Mouse (Mus musculus) embryonic facial prominence, embryonic 11.5 days (tissue): ENCODE data around the gene Slc22a17. TPM values are rescaled to one million over a fixed set of nuclear protein-coding genes. Genes with fewer than 3 reads are reported as not detected.
A peak's percentile ranks its signal among the peaks of the same experiment; 100 is the strongest.

ENCODE experiments used
- ATAC-seq: fragments of 200-750 bp; cut with Nextera tagmentation; replicated peaks from 2 replicates; pipeline ENCODE4 v1.8.0; 2017; ENCODE audit warnings: low read depth; ENCODE audit not compliant: insufficient number of reproducible peaks, low FRiP score, low TSS enrichment
- DNase-seq: peaks from one replicate; pipeline ENCODE4 v3.0.0-alpha.2; 2015; ENCODE audit warnings: low spot score
- H3K27ac ChIP-seq: fragments of 300-500 bp; sonication (generic); replicated peaks from 2 replicates; pipeline ENCODE4 v1.5.1; 2014; ENCODE audit warnings: mild to moderate bottlenecking, low read depth, low read length, control low read depth
- H3K27me3 ChIP-seq: fragments of 300-500 bp; sonication (generic); 2 replicates; pipeline ENCODE4 v1.6.1; 2014; ENCODE audit warnings: mild to moderate bottlenecking, low read length, moderate library complexity, mixed read lengths; ENCODE audit not compliant: control insufficient read depth, insufficient read depth
- H3K36me3 ChIP-seq: fragments of 300-500 bp; sonication (generic); replicated peaks from 2 replicates; pipeline ENCODE4 v1.6.1; 2014; ENCODE audit warnings: low read depth, mild to moderate bottlenecking, low read length, moderate library complexity, mixed read lengths; ENCODE audit not compliant: control insufficient read depth, insufficient read depth
- H3K4me1 ChIP-seq: fragments of 300-500 bp; sonication (generic); 2 replicates; pipeline ENCODE4 v1.6.1; 2014; ENCODE audit warnings: low read length, mixed read lengths; ENCODE audit not compliant: control insufficient read depth, insufficient read depth
- H3K4me2 ChIP-seq: fragments of 300-500 bp; sonication (generic); 2 replicates; pipeline ENCODE4 v1.6.1; 2014; ENCODE audit warnings: low read depth, mild to moderate bottlenecking, control low read depth, low read length, moderate library complexity
- H3K4me3 ChIP-seq: fragments of 300-500 bp; sonication (generic); 2 replicates; pipeline ENCODE4 v1.5.1; 2014; ENCODE audit warnings: low read depth, low read length, control low read depth
- H3K9ac ChIP-seq: fragments of 300-500 bp; sonication (generic); replicated peaks from 2 replicates; pipeline ENCODE4 v1.6.1; 2014; ENCODE audit warnings: mild to moderate bottlenecking, control low read depth, low read length
- H3K9me3 ChIP-seq: fragments of 300-500 bp; sonication (generic); replicated peaks from 2 replicates; pipeline ENCODE4 v1.6.1; 2016; ENCODE audit warnings: mild to moderate bottlenecking, low read length, inconsistent platforms, mixed read lengths; ENCODE audit not compliant: control insufficient read depth
- WGBS: fragments of 180-500 bp; shearing (Covaris S2); extraction: QIAGEN DNeasy Blood & Tissue Kit; methylation state at CpG from one replicate; pipeline ENCODE4 v1.1.7; 2014; 5-methylcytosine and 5-hydroxymethylcytosine counted together
- polyA plus RNA-seq: library from polyadenylated mRNA; unstranded; fragments of >200 nt; fragmentation: Nextera tagmentation; extraction: Ambion mirVana; gene quantifications from 2 replicates; pipeline ENCODE4 v1.2.1, GENCODE M21; 2014

Gene Slc22a17
- polyA plus RNA-seq, 1 experiment from 2014 or later = 38.2 TPM

- Histone ChIP-seq H3K9ac (no peak overlapping the region), H3K4me1 (peaks cover 7% of the 10 kb centered on the region; the same call in 1 of the 2 replicates), H3K4me3 (no peak overlapping the region), H3K36me3 (no peaks in the 10 kb centered on the region), H3K27me3 (no peaks in the 10 kb centered on the region), H3K4me2 (no peak overlapping the region), H3K27ac (no peak overlapping the region), H3K9me3 (no peaks in the 10 kb centered on the region)
- WGBS = 87% methylated on average over 16 of the region's 16 CpGs
- no peak for ATAC-seq
- no peak for DNase-seq
Observed at GRCm38 (mm10) chr14:54937361-54938182, 24.6 kb upstream of the Slc22a17 start.

DNA sequence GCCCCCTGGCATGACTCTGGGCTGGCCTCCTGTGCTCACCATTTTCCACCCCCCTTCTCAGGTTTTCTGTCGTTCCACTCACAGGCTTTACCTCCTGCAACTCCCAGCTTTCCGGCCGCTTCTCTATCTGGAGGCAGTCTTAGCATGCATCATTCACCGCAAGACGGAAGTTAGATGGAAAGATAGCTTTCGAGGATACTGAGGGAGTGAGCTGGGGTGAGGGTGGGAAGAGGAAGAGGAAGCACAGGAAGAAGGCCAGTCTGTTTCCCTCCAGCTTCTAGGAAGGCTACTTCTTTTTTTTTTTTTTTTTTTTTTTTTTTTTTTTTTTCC lies 23.9 kb upstream of the Slc22a17 start:
- Histone ChIP-seq H3K36me3 (no peaks in the 10 kb centered on the region), H3K9ac (peak overlapping the region; percentile 52), H3K4me1 (peaks cover 7% of the 10 kb centered on the region; the same call in 1 of the 2 replicates), H3K4me2 (no peak overlapping the region), H3K4me3 (no peak overlapping the region), H3K27me3 (no peaks in the 10 kb centered on the region), H3K9me3 (no peaks in the 10 kb centered on the region), H3K27ac (no peak overlapping the region)
- peak; percentile 28 for DNase-seq
- ATAC-seq = no peak
- WGBS = 31% methylated on average over 6 of the region's 6 CpGs

- Histone ChIP-seq H3K4me1 (peaks cover 7% of the 10 kb centered on the region; the same call in 1 of the 2 replicates), H3K4me3 (no peak within 1 kb of the TSS), H3K27me3 (no peaks in the 10 kb centered on the region), H3K27ac (peak within 1 kb of the TSS; percentile 52), H3K36me3 (no peaks in the 10 kb centered on the region), H3K4me2 (no peak within 1 kb of the TSS; the same call in 1 of the 2 replicates), H3K9me3 (no peaks in the 10 kb centered on the region), H3K9ac (peak within 1 kb of the TSS; percentile 52)
- WGBS = 11% methylated on average over 8 of the region's 8 CpGs
- DNase-seq (no peak), ATAC-seq (no peak)
Observed at GRCm38 (mm10) chr14:54935904-54936830, 23.2 kb upstream of the Slc22a17 start, which contains the start of gene Cmtm5. Cmtm5 (plus strand) TSS chr14:54936261.

DNA sequence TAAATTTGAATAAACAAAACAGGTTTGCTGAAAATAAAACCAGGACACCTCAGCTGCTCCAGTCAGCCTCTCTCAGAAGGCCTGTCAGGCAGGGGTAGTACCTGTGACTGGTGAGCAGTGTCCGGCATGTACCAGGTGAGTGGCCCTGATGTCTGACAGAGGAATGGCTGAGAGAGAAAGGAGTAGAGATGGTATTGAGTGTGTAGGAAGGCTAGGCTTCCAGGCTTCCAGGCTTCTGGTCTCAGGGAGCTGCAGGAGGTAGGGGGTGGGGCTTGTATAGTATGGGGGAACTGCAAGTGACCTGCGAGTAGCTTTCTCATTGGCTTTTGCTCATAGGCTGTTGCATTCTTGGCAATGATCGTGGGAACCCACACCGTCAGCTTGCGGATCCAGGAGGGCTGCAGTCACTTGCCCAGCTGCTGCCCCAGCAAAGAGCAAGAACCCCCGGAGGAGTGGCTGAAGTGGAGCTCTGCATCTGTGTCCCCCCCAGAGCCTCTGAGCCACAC lies 19.8 kb upstream of the Slc22a17 start, which contains the start of gene Il25:
Il25 (plus strand) TSS at position 51 of the 506 bp plus-strand sequence.
- Histone ChIP-seq H3K9ac (0 out of 2 replicates have a peak within 1 kb of the TSS, but pooled peaks have one; percentile 6), H3K4me2 (no peak within 1 kb of the TSS), H3K27me3 (no peaks in the 10 kb centered on the region), H3K9me3 (no peaks in the 10 kb centered on the region), H3K4me1 (peaks cover 8% of the 10 kb centered on the region; the same call in 1 of the 2 replicates), H3K4me3 (no peak within 1 kb of the TSS), H3K27ac (no peak within 1 kb of the TSS), H3K36me3 (no peaks in the 10 kb centered on the region)
- DNase-seq = no peak
- 37% methylated on average over 6 of the region's 6 CpGs for WGBS
- ATAC-seq = no peak

GRCm38 (mm10) chr14:54930431-54930830 lies 17.5 kb upstream of the Slc22a17 start:
- ATAC-seq = no peak
- Histone ChIP-seq H3K4me3 (no peak overlapping the region), H3K9ac (no peak overlapping the region), H3K36me3 (no peaks in the 10 kb centered on the region), H3K4me1 (peaks cover 5% of the 10 kb centered on the region), H3K27me3 (no peaks in the 10 kb centered on the region), H3K27ac (no peak overlapping the region), H3K4me2 (no peak overlapping the region), H3K9me3 (no peaks in the 10 kb centered on the region)
- 28% methylated on average over 2 of the region's 2 CpGs for WGBS
- DNase-seq = no peak

- Histone ChIP-seq H3K27me3 (no peaks in the 10 kb centered on the region), H3K4me3 (no peak overlapping the region), H3K27ac (no peak overlapping the region), H3K9me3 (no peaks in the 10 kb centered on the region), H3K4me2 (no peak overlapping the region), H3K9ac (no peak overlapping the region), H3K36me3 (no peaks in the 10 kb centered on the region), H3K4me1 (peaks cover 9% of the 10 kb centered on the region)
- no peak for ATAC-seq
- no peak for DNase-seq
- WGBS = 67% methylated on average over 5 of the region's 5 CpGs
Observed at GRCm38 (mm10) chr14:54929801-54930200, 16.9 kb upstream of the Slc22a17 start.

- Histone ChIP-seq H3K9ac (peak overlapping the region; percentile 98), H3K9me3 (no peaks in the 10 kb centered on the region), H3K27ac (peak overlapping the region; percentile 99), H3K4me1 (peaks cover 11% of the 10 kb centered on the region), H3K27me3 (no peaks in the 10 kb centered on the region), H3K4me3 (peak overlapping the region; percentile 49), H3K4me2 (peak overlapping the region; percentile 97), H3K36me3 (no peaks in the 10 kb centered on the region; the same call in 1 of the 2 replicates)
- DNase-seq (no peak), ATAC-seq (no peak)
- WGBS = 15% methylated on average over 7 of the region's 7 CpGs
Observed at GRCm38 (mm10) chr14:54927296-54927695, 14.4 kb upstream of the Slc22a17 start.
